Comparison of ENCODE assay signal across 8 mouse cellular contexts in genomic region chr17:34122188-34122984, GRCm38 (mm10). TPM values are rescaled to one million over a fixed set of nuclear protein-coding genes. Genes with fewer than 3 reads are reported as not detected.
DNase-seq lines count a peak whose midpoint lies in the region; ATAC-seq lines count a peak whose summit lies in the region.

Gene Brd2 (minus strand): TSS chr17:34122634.

- peak; percentile 31 for ATAC-seq in megakaryocyte, adult 5-6 weeks (ENCODE audit: poor library complexity, severe bottlenecking)

- peak; percentile 99 to 100 for DNase-seq in adrenal gland, adult (ENCODE audit: inconsistent age in 2 of 2, low spot score in 1 of 2)
- DNase-seq in embryo, embryonic 10 days (ENCODE audit: low spot score) = peak; percentile 98
- DNase-seq in gastrocnemius, postnatal 10 days = peak; percentile 96
- peak; percentile 98 for DNase-seq in induced T-regulatory cell, adult 2 months (ENCODE audit: low read depth)
- peak; percentile 91 to 95 for DNase-seq in left cerebral cortex, adult 8-10 months (ENCODE audit: low spot score in 2 of 2)
- DNase-seq in right cerebral cortex, adult 18-20 months = peak; percentile 96
- DNase-seq in urinary bladder, adult 2 months (ENCODE audit: low spot score) = peak; percentile 100

RNA-seq across cellular contexts. Expression of gene Brd2, which starts in this region (rescaled TPM):
- total RNA-seq in gastrocnemius, postnatal 10 days (2021) = 100 to 1,000 TPM in 1 of 2 experiments, 10 to 100 TPM in 1; 91.9 to 114 TPM
- 100 to 1,000 TPM; 181 to 210 (median 190) TPM for total RNA-seq in left cerebral cortex, adult 8-10 months (2022)
- 287 and 312 TPM in 2 replicates for total RNA-seq in megakaryocyte, adult 5-6 weeks (2015)
- 286 and 353 TPM in 2 replicates for total RNA-seq in megakaryocyte, adult 5-6 weeks (2017)
- 135 and 154 TPM in 2 replicates for polyA plus RNA-seq in urinary bladder, adult 2 months (2012; rRNA removed)

Comparison
In these comparisons a context has a peak if more than half of its experiments do, and no peak if none do; other contexts are left out.
1. Peak in every context shown above with its lines: DNase-seq and ATAC-seq.